8 mouse cellular contexts compared by ENCODE assay signal in genomic region chr12:71016503-71017241, GRCm38 (mm10). TPM values are rescaled to one million over a fixed set of nuclear protein-coding genes. Genes with fewer than 3 reads are reported as not detected.
A peak's percentile ranks its signal among the peaks of the same experiment; 100 is the strongest.
DNase-seq lines count a peak whose midpoint lies in the region; ATAC-seq and TF ChIP-seq lines count a peak whose summit lies in the region.

No protein-coding gene starts in this region.

- no peaks in the 10 kb centered on the region for H3K9me3 ChIP-seq in CH12.LX (replicated peaks; ENCODE audit: low read length)
- H3K9me3 ChIP-seq in embryonic facial prominence, embryonic 12.5 days, result no peaks in the 10 kb centered on the region
- H3K9me3 ChIP-seq in heart, embryonic 16.5 days (replicated peaks; ENCODE audit: control insufficient read depth, low read length), result no peaks in the 10 kb centered on the region

- H3K4me2 ChIP-seq in CH12.LX (ENCODE audit: insufficient read depth, low read depth, poor library complexity, severe bottlenecking), result peak overlapping the region; percentile 30; the same call in 1 of the 2 replicates
- H3K4me2 ChIP-seq in embryonic facial prominence, embryonic 12.5 days (replicated peaks), result peak overlapping the region; percentile 60
- peak overlapping the region; percentile 83 for H3K4me2 ChIP-seq in heart, embryonic 16.5 days (ENCODE audit: low read depth, low read length)

- TF ChIP-seq POLR2A in CH12.LX (IDR thresholded peaks at IDR 0.05; ENCODE audit: low read depth, low read length), result no peak

- no peak for ATAC-seq in embryonic facial prominence, embryonic 12.5 days (ENCODE audit: insufficient number of reproducible peaks, insufficient read depth, low FRiP score, low TSS enrichment)
- peak; percentile 14; the same call in 1 of the 2 replicates for ATAC-seq in heart, embryonic 16.5 days (replicated peaks; ENCODE audit: extremely low read depth, insufficient read depth, low FRiP score)
- no peak for ATAC-seq in activated CD4-positive, CD25-positive, alpha-beta regulatory T cell, adult 4 months

- peaks cover 33% of the 10 kb centered on the region for H3K79me2 ChIP-seq in CH12.LX (replicated peaks; ENCODE audit: control insufficient read depth, extremely low read depth, insufficient read depth, poor library complexity, severe bottlenecking)

- in situ Hi-C loops in CH12.LX (cut with MboI; ENCODE audit: low pct_ligation_motif_present, low pct_unique_long_range_greater_than_20kb, low sequenced_read_pairs), result no loop called here

- no peak for TF ChIP-seq CTCF in CH12.LX (conservative IDR thresholded peaks at IDR 0.05 in 1 of 2, IDR thresholded peaks at IDR 0.05 in 1 of 2; ENCODE audit: low read depth in 2 of 2, low read length in 2 of 2)

- under 1% methylated on average over 50 of the region's 82 CpGs for WGBS in embryonic facial prominence, embryonic 12.5 days
- WGBS in heart, embryonic 16.5 days, result 3% methylated on average over 33 of the region's 82 CpGs

- H3K9ac ChIP-seq in CH12.LX (ENCODE audit: insufficient read depth, low read depth), result peak overlapping the region; percentile 53
- H3K9ac ChIP-seq in embryonic facial prominence, embryonic 12.5 days, result peak overlapping the region; percentile 91
- peak overlapping the region; percentile 90 for H3K9ac ChIP-seq in heart, embryonic 16.5 days (ENCODE audit: low read length)

- dilution Hi-C loops in CH12.LX (cut with MboI; ENCODE audit: extremely low pct_ligation_motif_present, extremely low pct_unique_long_range_greater_than_20kb, low sequenced_read_pairs), result no loop called here

- H3K4me3 ChIP-seq in CH12.LX (replicated peaks in 1 of 3; ENCODE audit: low read depth in 2 of 3, low read length in 2 of 3, poor library complexity in 1 of 3), result peak overlapping the region; percentile 79 to 97 (median 95)
- H3K4me3 ChIP-seq in embryonic facial prominence, embryonic 12.5 days, result peak overlapping the region; percentile 98
- H3K4me3 ChIP-seq in heart, embryonic 16.5 days (ENCODE audit: low read length), result peak overlapping the region; percentile 72

- no peak for TF ChIP-seq EP300 in CH12.LX (IDR thresholded peaks at IDR 0.05; ENCODE audit: low read length)

- peaks cover 21 to 41% of the 10 kb centered on the region in 2 experiments for H3K36me3 ChIP-seq in CH12.LX (replicated peaks in 1 of 2; ENCODE audit: control insufficient read depth in 1 of 2, insufficient read depth in 1 of 2, low read length in 1 of 2)
- peaks cover 23% of the 10 kb centered on the region for H3K36me3 ChIP-seq in embryonic facial prominence, embryonic 12.5 days
- H3K36me3 ChIP-seq in heart, embryonic 16.5 days (ENCODE audit: control insufficient read depth, insufficient read depth), result peaks cover 17% of the 10 kb centered on the region

- TF ChIP-seq RAD21 in CH12.LX (IDR thresholded peaks at IDR 0.05; ENCODE audit: low read depth, low read length), result no peak

- DNase-seq in CH12.LX (ENCODE audit: extremely low read depth), result no peak
- peak; percentile 72 to 87 for DNase-seq in adrenal gland, adult (ENCODE audit: inconsistent age in 2 of 2, low spot score in 1 of 2)
- peak; percentile 56 to 80 for DNase-seq in kidney, postnatal 36 days
- DNase-seq in mesoderm, embryonic 11.5 days (ENCODE audit: low read depth, low spot score), result peak; percentile 35
- peak; percentile 45 to 58 for DNase-seq in spleen, postnatal 36 days (ENCODE audit: low spot score in 2 of 2)

- H3K27me3 ChIP-seq in CH12.LX (replicated peaks), result no peaks in the 10 kb centered on the region
- no peaks in the 10 kb centered on the region for H3K27me3 ChIP-seq in embryonic facial prominence, embryonic 12.5 days
- H3K27me3 ChIP-seq in heart, embryonic 16.5 days (ENCODE audit: control insufficient read depth, insufficient read depth, low read length), result no peaks in the 10 kb centered on the region

- H3K4me1 ChIP-seq in CH12.LX (ENCODE audit: control insufficient read depth in 1 of 2, insufficient read depth in 2 of 2), result peaks cover 5 to 32% of the 10 kb centered on the region in 2 experiments; a peak in 3 of 4 replicates
- peaks cover 14% of the 10 kb centered on the region; the same call in 1 of the 2 replicates for H3K4me1 ChIP-seq in embryonic facial prominence, embryonic 12.5 days
- H3K4me1 ChIP-seq in heart, embryonic 16.5 days (ENCODE audit: control insufficient read depth, insufficient read depth, low read length), result peaks cover 26% of the 10 kb centered on the region

- peak overlapping the region; percentile 78; the same call in 1 of the 2 replicates for H3K27ac ChIP-seq in CH12.LX (ENCODE audit: insufficient read depth, low read depth)
- peak overlapping the region; percentile 97 for H3K27ac ChIP-seq in embryonic facial prominence, embryonic 12.5 days
- H3K27ac ChIP-seq in heart, embryonic 16.5 days (ENCODE audit: low read length), result peak overlapping the region; percentile 95

TF ChIP-seq in CH12.LX, 34 proteins besides CTCF, POLR2A, EP300 and RAD21:
- TF ChIP-seq USF1 (IDR thresholded peaks at IDR 0.05; ENCODE audit: low read depth, low read length) (no peak), MAZ (IDR thresholded peaks at IDR 0.05; ENCODE audit: low read depth, low read length) (no peak; the same call in 1 of the 2 replicates), CHD2 (IDR thresholded peaks at IDR 0.05; ENCODE audit: low read length) (no peak), SMC3 (IDR thresholded peaks at IDR 0.05; ENCODE audit: low read depth, low read length) (no peak)

RNA-seq across cellular contexts. Expression of gene Arid4a, which starts 0.9 kb away (rescaled TPM):
- total RNA-seq in CH12.LX (2012; rRNA removed) (9.7 and 10.7 TPM in 2 replicates), CH12.LX (2014; rRNA removed) (8.0 and 8.8 TPM in 2 replicates)
- polyA plus RNA-seq in CH12.LX (2012; ENCODE audit: insufficient read length, low read depth), result 20.8 and 22.4 TPM in 2 replicates
- polyA plus RNA-seq in embryonic facial prominence, embryonic 12.5 days (2016; fragmentation: Nextera tagmentation; extraction: Ambion mirVana), result 33.1 and 34.0 TPM in 2 replicates
- polyA plus RNA-seq in heart, embryonic 16.5 days (2015; fragmentation: Nextera tagmentation; extraction: Ambion mirVana), result 27.9 and 29.3 TPM in 2 replicates
- 10 to 100 TPM; 80.2 to 95.9 TPM for polyA plus RNA-seq in activated CD4-positive, CD25-positive, alpha-beta regulatory T cell, adult 4 months (2017; shearing (Covaris generic))

RNA-seq across cellular contexts. Expression of gene Psma3, which starts 42.3 kb away (rescaled TPM):
- 271 and 341 TPM in 2 replicates for total RNA-seq in CH12.LX (2012; rRNA removed)
- 538 and 617 TPM in 2 replicates for total RNA-seq in CH12.LX (2014; rRNA removed)
- polyA plus RNA-seq in CH12.LX (2012; ENCODE audit: insufficient read length, low read depth), result 355 and 362 TPM in 2 replicates
- 621 and 638 TPM in 2 replicates for polyA plus RNA-seq in embryonic facial prominence, embryonic 12.5 days (2016; fragmentation: Nextera tagmentation; extraction: Ambion mirVana)
- 433 and 454 TPM in 2 replicates for polyA plus RNA-seq in heart, embryonic 16.5 days (2015; fragmentation: Nextera tagmentation; extraction: Ambion mirVana)
- polyA plus RNA-seq in activated CD4-positive, CD25-positive, alpha-beta regulatory T cell, adult 4 months (2017; shearing (Covaris generic)), result 100 to 1,000 TPM; 350 to 389 TPM

Comparison
In these comparisons a context has a peak if more than half of its experiments do, and no peak if none do; other contexts are left out.
1. H3K4me2 ChIP-seq: peak in every context shown above with its lines; median percentile 83 in heart, embryonic 16.5 days; 60 in embryonic facial prominence, embryonic 12.5 days; 30 in CH12.LX.